Mouse (Mus musculus): ENCODE data around the gene Nop16.

Gene Nop16

GRCm38 (mm10) chr13:54589996-54590951, at the start of gene Nop16, which contains the start of gene Higd2a:
Gene Nop16, minus strand, starts transcription at chr13:54590090.
Gene Higd2a, plus strand, starts transcription at chr13:54590207.
- peak; percentile 99 for DNase-seq (ENCODE audit: low read depth, low spot score)

- no peak for DNase-seq (ENCODE audit: low read depth, low spot score)
Observed at GRCm38 (mm10) chr13:54635011-54635410, 45.1 kb upstream of the Nop16 start.

- DNase-seq (ENCODE audit: low read depth, low spot score): no peak
Observed at GRCm38 (mm10) chr13:54632731-54633277, 42.9 kb upstream of the Nop16 start.

GRCm38 (mm10) chr13:54629128-54629527, 39.2 kb upstream of the Nop16 start:
- DNase-seq (ENCODE audit: low read depth, low spot score): no peak

GRCm38 (mm10) chr13:54621960-54622521, 32.2 kb upstream of the Nop16 start:
- DNase-seq (ENCODE audit: low read depth, low spot score): no peak

- DNase-seq (ENCODE audit: low read depth, low spot score): peak; percentile 97
Observed at GRCm38 (mm10) chr13:54621155-54621932, 31.5 kb upstream of the Nop16 start, which contains the start of gene Faf2. Gene Faf2, plus strand, starts transcription at chr13:54621784.

GRCm38 (mm10) chr13:54616998-54617397, 27.1 kb upstream of the Nop16 start:
- DNase-seq (ENCODE audit: low read depth, low spot score): no peak

- DNase-seq (ENCODE audit: low read depth, low spot score): no peak
Observed at GRCm38 (mm10) chr13:54616307-54616706, 26.4 kb upstream of the Nop16 start.

- DNase-seq (ENCODE audit: low read depth, low spot score): peak; percentile 66
Observed at GRCm38 (mm10) chr13:54613141-54613540, 23.3 kb upstream of the Nop16 start.

GRCm38 (mm10) chr13:54610972-54611754, 21.3 kb upstream of the Nop16 start, which contains the start of gene Cltb:
Gene Cltb, minus strand, starts transcription at chr13:54611344.
- DNase-seq (ENCODE audit: low read depth, low spot score): peak; percentile 84

GRCm38 (mm10) chr13:54610613-54610971, 20.7 kb upstream of the Nop16 start:
- DNase-seq (ENCODE audit: low read depth, low spot score): no peak

- DNase-seq (ENCODE audit: low read depth, low spot score): no peak
Observed at GRCm38 (mm10) chr13:54609301-54609700, 19.4 kb upstream of the Nop16 start.

- no peak for DNase-seq (ENCODE audit: low read depth, low spot score)
Observed at GRCm38 (mm10) chr13:54608666-54609065, 18.8 kb upstream of the Nop16 start.

- no peak for DNase-seq (ENCODE audit: low read depth, low spot score)
Observed at GRCm38 (mm10) chr13:54608002-54608401, 18.1 kb upstream of the Nop16 start.

GRCm38 (mm10) chr13:54607204-54607603, 17.3 kb upstream of the Nop16 start:
- DNase-seq (ENCODE audit: low read depth, low spot score): no peak

- DNase-seq (ENCODE audit: low read depth, low spot score): no peak
Observed at GRCm38 (mm10) chr13:54605426-54605825, 15.5 kb upstream of the Nop16 start.

- DNase-seq (ENCODE audit: low read depth, low spot score): no peak
Observed at GRCm38 (mm10) chr13:54604221-54604620, 14.3 kb upstream of the Nop16 start.

GRCm38 (mm10) chr13:54603501-54603900, 13.6 kb upstream of the Nop16 start:
- DNase-seq (ENCODE audit: low read depth, low spot score): no peak

- no peak for DNase-seq (ENCODE audit: low read depth, low spot score)
Observed at GRCm38 (mm10) chr13:54602639-54603111, 12.8 kb upstream of the Nop16 start.

- no peak for DNase-seq (ENCODE audit: low read depth, low spot score)
Observed at GRCm38 (mm10) chr13:54598622-54599143, 8.8 kb upstream of the Nop16 start.
